Mouse (Mus musculus) spleen, adult 2 months (tissue): ENCODE measurements around the gene Snapc3. TPM values are rescaled to one million over a fixed set of nuclear protein-coding genes. Genes with fewer than 3 reads are reported as not detected.
A peak's percentile ranks its signal among the peaks of the same experiment; 100 is the strongest.

Source experiments
- DNase-seq, 2 experiments: peaks; one replicate each; pipeline versions ENCODE4 v3.0.0 to v3.0.0-alpha.2; 2012 to 2021; ENCODE audit warnings: low spot score in 2 of 2, low read depth in 1 of 2
- H3K27ac ChIP-seq: fragments of 200-500 bp; 2 replicates; pipeline ENCODE4 v1.5.1; 2012; ENCODE audit warnings: low read length, inconsistent platforms; ENCODE audit not compliant: insufficient read depth
- H3K27me3 ChIP-seq: fragments of 200-500 bp; 2 replicates; pipeline ENCODE4 v1.6.1; 2012; ENCODE audit warnings: mild to moderate bottlenecking, moderate library complexity, low read length, inconsistent platforms; ENCODE audit not compliant: control insufficient read depth, insufficient read depth
- H3K36me3 ChIP-seq: fragments of 200-500 bp; 2 replicates; pipeline ENCODE4 v1.6.1; 2012; ENCODE audit warnings: mild to moderate bottlenecking, low read length, inconsistent platforms; ENCODE audit not compliant: control insufficient read depth, insufficient read depth
- H3K4me1 ChIP-seq: fragments of 200-500 bp; 2 replicates; pipeline ENCODE4 v1.6.1; 2011; ENCODE audit warnings: inconsistent platforms; ENCODE audit not compliant: control insufficient read depth, insufficient read depth, insufficient read length
- H3K4me3 ChIP-seq: fragments of 200-500 bp; 2 replicates; pipeline ENCODE4 v1.5.1; 2011; ENCODE audit warnings: mild to moderate bottlenecking, inconsistent platforms; ENCODE audit not compliant: insufficient read depth, insufficient read length; ENCODE audit errors: extremely low read depth
- CTCF ChIP-seq: fragments of 200-500 bp; IDR thresholded peaks from 2 replicates; pipeline ENCODE4 v1.5.1; 2011; ENCODE audit warnings: mild to moderate bottlenecking, inconsistent platforms; ENCODE audit not compliant: insufficient read depth, insufficient read length, insufficient replicate concordance; ENCODE audit errors: extremely low read depth
- POLR2A ChIP-seq: fragments of 200-500 bp; IDR thresholded peaks from 2 replicates; pipeline ENCODE4 v1.6.1; 2011; ENCODE audit warnings: low read depth, low read length, inconsistent platforms
- WGBS: fragments of 180-500 bp; shearing (Covaris S2); methylation state at CpG from one replicate; pipeline ENCODE4 v1.1.7; 2018; 5-methylcytosine and 5-hydroxymethylcytosine counted together
- polyA plus RNA-seq: library from polyadenylated mRNA; depleted of rRNA; stranded (reverse); fragments of >200 nt; gene quantifications from 2 replicates; pipeline ENCODE4 v1.2.3, GENCODE M21; 2012

Snapc3 gene
- polyA plus RNA-seq, 1 experiment, result 11.8 TPM

DNA sequence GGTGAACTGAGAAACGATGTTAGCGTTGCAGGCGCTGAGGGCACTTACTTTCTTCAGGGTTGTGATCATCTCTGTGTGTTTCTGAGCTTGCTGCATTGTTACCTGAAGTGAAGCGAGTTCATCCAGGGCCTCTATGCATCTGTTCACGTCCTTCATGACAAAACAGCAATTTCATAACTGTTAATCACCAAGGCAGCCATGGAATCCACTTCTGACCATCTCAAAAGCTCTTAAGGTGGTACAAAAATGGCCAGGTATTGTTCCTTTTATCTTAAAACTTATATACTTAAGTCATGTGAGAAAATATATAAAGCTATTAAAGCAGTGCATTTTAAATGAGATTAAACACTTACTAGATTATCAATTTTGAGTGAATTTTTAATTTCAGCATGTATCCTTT lies 42.6 kb downstream of the Snapc3 start:
- Histone ChIP-seq H3K4me1 (no peaks in the 10 kb centered on the region), H3K27me3 (no peaks in the 10 kb centered on the region), H3K36me3 (peaks cover 30% of the 10 kb centered on the region), H3K27ac (no peak overlapping the region), H3K4me3 (no peak overlapping the region)
- TF ChIP-seq POLR2A (no peak), CTCF (no peak)
- 97% methylated on average over 5 of the region's 5 CpGs for WGBS
- no peak for DNase-seq

GRCm38 (mm10) chr4:83464827-83465226 lies 47.3 kb downstream of the Snapc3 start:
- Histone ChIP-seq H3K36me3 (peaks cover 25% of the 10 kb centered on the region), H3K4me1 (no peaks in the 10 kb centered on the region), H3K4me3 (no peak overlapping the region), H3K27ac (no peak overlapping the region), H3K27me3 (no peaks in the 10 kb centered on the region)
- DNase-seq, result no peak
- TF ChIP-seq CTCF (no peak), POLR2A (no peak)
- 86% methylated on average over 7 of the region's 7 CpGs for WGBS

DNA sequence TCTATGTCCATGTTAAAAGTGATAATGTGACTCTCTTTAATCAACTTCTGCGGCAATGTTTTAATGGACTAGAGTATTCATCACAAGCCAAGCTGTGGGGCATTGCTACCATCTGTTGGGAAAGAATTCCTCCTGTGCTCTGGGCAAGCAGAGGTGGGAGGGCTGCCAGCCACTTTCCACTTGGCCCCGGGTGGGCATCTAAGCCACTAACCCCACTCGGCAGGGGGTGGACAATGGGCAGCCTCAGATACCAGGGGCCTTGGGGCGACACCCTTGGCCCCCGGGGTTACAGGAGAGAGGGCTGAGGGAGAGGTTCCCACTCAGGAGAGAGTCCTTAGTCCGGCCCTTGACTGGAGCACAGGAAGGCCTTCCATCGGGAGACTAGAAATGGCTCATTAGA lies 50.1 kb downstream of the Snapc3 start:
- peaks cover 33% of the 10 kb centered on the region for H3K36me3 ChIP-seq

GRCm38 (mm10) chr4:83468208-83468607 lies 50.7 kb downstream of the Snapc3 start:
- Histone ChIP-seq H3K4me1 (no peaks in the 10 kb centered on the region), H3K4me3 (no peak overlapping the region), H3K27me3 (no peaks in the 10 kb centered on the region), H3K36me3 (peaks cover 32% of the 10 kb centered on the region), H3K27ac (no peak overlapping the region)
- TF ChIP-seq POLR2A, result no peak
- no peak for TF ChIP-seq CTCF
- 93% methylated on average over 3 of the region's 3 CpGs for WGBS
- no peak for DNase-seq

More for the DNA sequence above, 50.1 kb downstream of the Snapc3 start:
- no peak for DNase-seq
- Histone ChIP-seq H3K4me1 (no peaks in the 10 kb centered on the region), H3K27ac (no peak overlapping the region), H3K4me3 (no peak overlapping the region), H3K27me3 (no peaks in the 10 kb centered on the region)
- TF ChIP-seq CTCF, result no peak
- TF ChIP-seq POLR2A, result no peak
- 93% methylated on average over 7 of the region's 7 CpGs for WGBS

DNA sequence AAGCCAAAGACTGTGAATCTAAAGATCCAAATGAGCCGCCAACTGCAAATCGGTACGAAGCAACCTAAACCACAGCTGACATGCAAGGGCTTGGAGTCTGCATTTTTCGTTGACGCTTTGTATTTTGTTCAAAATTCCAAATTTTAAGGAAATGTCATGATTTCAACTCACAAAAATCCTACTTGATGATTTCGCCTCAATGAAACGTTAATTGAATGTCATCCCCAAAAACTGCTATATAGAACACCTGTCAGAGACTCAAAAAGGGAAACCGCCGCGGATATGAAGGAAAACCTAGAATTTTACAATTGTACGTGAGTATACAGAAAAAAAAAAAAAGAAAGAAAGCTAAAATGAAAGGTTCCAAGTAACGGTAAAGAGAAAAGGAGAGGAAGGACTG lies 67.7 kb downstream of the Snapc3 start:
- no peak for DNase-seq
- 30% methylated on average over 12 of the region's 12 CpGs for WGBS
- peak overlapping the region; percentile 52 for H3K27ac ChIP-seq

GRCm38 (mm10) chr4:83485735-83486116 lies 68.2 kb downstream of the Snapc3 start:
- TF ChIP-seq POLR2A (no peak), CTCF (peak; percentile 62)
- H3K27ac ChIP-seq, result peak overlapping the region; percentile 100
- H3K27me3 ChIP-seq, result no peaks in the 10 kb centered on the region
- 1% methylated on average over 36 of the region's 40 CpGs for WGBS
- peak; percentile 70 to 86 for DNase-seq
- H3K4me1 ChIP-seq, result peaks cover 3% of the 10 kb centered on the region; the same call in 1 of the 2 replicates
- H3K36me3 ChIP-seq, result peaks cover 11% of the 10 kb centered on the region
- H3K4me3 ChIP-seq, result peak overlapping the region; percentile 72

More for the DNA sequence above, 67.7 kb downstream of the Snapc3 start:
- peaks cover 3% of the 10 kb centered on the region; the same call in 1 of the 2 replicates for H3K4me1 ChIP-seq
- H3K4me3 ChIP-seq, result peak overlapping the region; percentile 72
- H3K27me3 ChIP-seq, result no peaks in the 10 kb centered on the region
- H3K36me3 ChIP-seq, result peaks cover 12% of the 10 kb centered on the region
- TF ChIP-seq POLR2A, result no peak
- TF ChIP-seq CTCF, result no peak

DNA sequence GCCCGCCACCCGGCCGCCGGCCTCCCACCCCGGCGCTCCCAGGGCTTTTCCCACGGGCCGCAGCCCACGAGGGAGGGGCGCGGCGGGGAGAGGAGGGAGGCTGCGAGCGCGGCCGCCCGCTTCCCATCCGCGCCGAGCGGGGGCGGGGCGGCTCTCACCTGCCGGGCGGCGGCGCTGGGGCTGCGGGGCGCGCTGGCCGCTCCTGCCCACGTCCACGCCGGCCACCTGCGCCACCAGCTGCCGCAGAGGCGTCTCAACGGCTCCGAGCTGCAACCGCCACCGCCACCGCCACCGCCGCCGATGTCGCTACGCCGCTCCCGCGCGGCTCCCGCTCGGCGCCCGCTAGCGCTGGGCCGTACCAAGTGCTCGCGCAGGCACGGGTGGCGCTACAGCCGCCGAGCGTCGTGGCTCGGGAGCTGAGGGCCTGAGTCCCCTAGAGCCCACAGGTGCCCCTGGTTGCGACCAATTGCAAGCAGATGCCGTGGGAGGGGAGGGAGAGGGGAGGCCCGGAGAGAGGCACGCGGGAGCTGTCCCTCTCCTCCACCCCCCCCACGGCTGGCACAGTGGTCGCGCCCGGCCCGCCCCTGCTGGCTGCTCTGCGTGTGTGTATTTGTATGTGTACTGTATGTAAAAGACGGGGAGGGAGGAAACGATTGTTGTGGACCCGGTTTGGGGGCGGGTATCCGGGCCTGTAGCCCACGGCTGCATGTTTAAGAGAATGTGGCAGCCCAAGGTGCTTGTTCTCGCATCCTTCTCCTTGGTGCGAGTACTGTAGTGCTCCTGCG lies 68.8 kb downstream of the Snapc3 start, which contains the start of gene Psip1:
Psip1 (minus strand) TSS at position 343 of the 785 bp plus-strand sequence.
- H3K27me3 ChIP-seq, result no peaks in the 10 kb centered on the region
- peaks cover 3% of the 10 kb centered on the region; the same call in 1 of the 2 replicates for H3K4me1 ChIP-seq
- peak; percentile 75 to 83 for DNase-seq
- WGBS, result under 1% methylated on average over 62 of the region's 86 CpGs
- peak within 1 kb of the TSS; percentile 100 for H3K27ac ChIP-seq
- H3K36me3 ChIP-seq, result peaks cover 8% of the 10 kb centered on the region
- peak within 1 kb of the TSS; percentile 72 for H3K4me3 ChIP-seq
- TF ChIP-seq CTCF, result peak; percentile 19; the same call in 1 of the 2 replicates
- peak; percentile 58 for TF ChIP-seq POLR2A
